Mouse (Mus musculus): ENCODE results near the gene Car4.

Gene Car4

GRCm38 (mm10) chr11:84957591-84958270, at the start of gene Car4:
Gene Car4, plus strand, starts transcription at chr11:84957786.
- peak; percentile 62 for DNase-seq

GRCm38 (mm10) chr11:84908480-84908879, 49.1 kb upstream of the Car4 start:
- no peak for DNase-seq

- no peak for DNase-seq
These were observed 47.2 kb upstream of the Car4 start for GRCm38 (mm10) chr11:84910411-84910810.

GRCm38 (mm10) chr11:84914673-84915072, 42.9 kb upstream of the Car4 start:
- DNase-seq: no peak

- peak; percentile 96 for DNase-seq
These were observed 41.4 kb upstream of the Car4 start, which contains the start of gene Znhit3 for GRCm38 (mm10) chr11:84916053-84916702. Gene Znhit3, minus strand, starts transcription at chr11:84916366.

- no peak for DNase-seq
These were observed 40.8 kb upstream of the Car4 start for GRCm38 (mm10) chr11:84916703-84917300.

GRCm38 (mm10) chr11:84918425-84918824, 39.2 kb upstream of the Car4 start:
- peak; percentile 94 for DNase-seq

GRCm38 (mm10) chr11:84919276-84919675, 38.3 kb upstream of the Car4 start:
- DNase-seq: peak; percentile 67

GRCm38 (mm10) chr11:84919951-84920350, 37.6 kb upstream of the Car4 start:
- DNase-seq: peak; percentile 29

GRCm38 (mm10) chr11:84920981-84921380, 36.6 kb upstream of the Car4 start:
- DNase-seq: no peak

GRCm38 (mm10) chr11:84932261-84932660, 25.3 kb upstream of the Car4 start:
- DNase-seq: no peak

GRCm38 (mm10) chr11:84939508-84940053, 18.0 kb upstream of the Car4 start:
- DNase-seq: no peak

- no peak for DNase-seq
These were observed 17.4 kb upstream of the Car4 start for GRCm38 (mm10) chr11:84940140-84940539.

- DNase-seq: peak; percentile 73
These were observed 13.6 kb upstream of the Car4 start for GRCm38 (mm10) chr11:84943948-84944347.

- DNase-seq: no peak
These were observed 12.7 kb upstream of the Car4 start for GRCm38 (mm10) chr11:84944639-84945435.

- no peak for DNase-seq
These were observed 11.7 kb upstream of the Car4 start for GRCm38 (mm10) chr11:84945841-84946240.

GRCm38 (mm10) chr11:84947206-84947605, 10.4 kb upstream of the Car4 start:
- DNase-seq: no peak

- no peak for DNase-seq
These were observed 9.5 kb upstream of the Car4 start for GRCm38 (mm10) chr11:84948114-84948513.

GRCm38 (mm10) chr11:84948526-84948925, 9.1 kb upstream of the Car4 start:
- no peak for DNase-seq

GRCm38 (mm10) chr11:84952611-84953010, 5.0 kb upstream of the Car4 start:
- DNase-seq: peak; percentile 89

- no peak for DNase-seq
These were observed 1.2 kb upstream of the Car4 start for GRCm38 (mm10) chr11:84956400-84956799.

GRCm38 (mm10) chr11:84957171-84957570, 415 bp upstream of the Car4 start:
- no peak for DNase-seq

GRCm38 (mm10) chr11:84958271-84958630, 665 bp downstream of the Car4 start:
- DNase-seq: no peak
